Mouse (Mus musculus): ENCODE results near the gene Galnt9. TPM values are rescaled to one million over a fixed set of nuclear protein-coding genes. Genes with fewer than 3 reads are reported as not detected.

Gene Galnt9
- 0.05 and 0.33 TPM in 2 replicates for polyA plus RNA-seq (2015; fragmentation: Nextera tagmentation; extraction: Ambion mirVana)

DNA sequence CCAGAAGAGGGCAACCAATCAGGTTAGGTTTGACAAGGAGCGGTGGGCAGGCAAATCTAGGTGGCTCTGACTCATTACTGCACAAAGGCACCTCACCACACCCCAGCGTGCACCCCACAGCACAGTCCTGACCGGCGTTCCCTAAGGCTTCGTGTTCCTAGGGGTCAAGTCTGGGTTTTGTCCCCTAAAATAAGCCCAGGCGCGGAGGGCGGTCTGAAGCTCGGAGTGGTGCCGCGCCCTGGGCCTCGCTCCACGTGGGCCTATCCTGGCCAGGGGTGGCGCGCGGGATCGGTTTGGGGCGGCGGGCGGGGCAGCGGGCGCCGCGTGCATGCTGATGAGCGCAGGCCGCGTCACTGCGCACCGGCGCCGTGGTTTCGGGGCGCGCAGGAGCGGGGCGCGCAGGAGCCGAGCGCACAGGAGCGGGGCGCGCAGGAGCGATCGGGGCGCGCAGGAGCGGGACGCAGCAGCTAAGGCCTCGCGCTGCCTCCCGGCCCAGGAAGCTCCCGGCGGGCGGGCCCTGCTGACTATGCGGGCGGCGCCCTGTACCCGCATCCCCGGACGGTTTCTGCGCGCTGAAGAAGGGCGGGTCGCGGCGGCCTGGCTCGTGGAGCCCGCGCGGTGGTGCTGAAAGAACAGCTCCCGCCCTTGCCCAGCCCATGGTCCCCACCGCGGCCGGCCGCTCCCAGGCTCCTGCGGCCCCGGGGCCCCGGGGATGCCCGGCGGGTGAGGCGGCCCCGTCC lies at the start of gene Galnt9:
Galnt9 (plus strand) TSS at position 405 of the 740 bp plus-strand sequence.
- Histone ChIP-seq H3K9me3 (replicated peaks) (no peaks in the 10 kb centered on the region), H3K4me1 (replicated peaks) (peaks cover 5% of the 10 kb centered on the region), H3K9ac (no peak within 1 kb of the TSS), H3K4me3 (peak within 1 kb of the TSS; percentile 41), H3K27me3 (peaks cover 92% of the 10 kb centered on the region), H3K4me2 (peak within 1 kb of the TSS; percentile 64), H3K36me3 (no peaks in the 10 kb centered on the region), H3K27ac (no peak within 1 kb of the TSS)
- under 1% methylated on average over 71 of the region's 82 CpGs for WGBS
- ATAC-seq (replicated peaks; ENCODE audit: insufficient number of reproducible peaks, insufficient read depth, low FRiP score, low read depth) = peak; percentile 70; the same call in 1 of the 2 replicates

DNA sequence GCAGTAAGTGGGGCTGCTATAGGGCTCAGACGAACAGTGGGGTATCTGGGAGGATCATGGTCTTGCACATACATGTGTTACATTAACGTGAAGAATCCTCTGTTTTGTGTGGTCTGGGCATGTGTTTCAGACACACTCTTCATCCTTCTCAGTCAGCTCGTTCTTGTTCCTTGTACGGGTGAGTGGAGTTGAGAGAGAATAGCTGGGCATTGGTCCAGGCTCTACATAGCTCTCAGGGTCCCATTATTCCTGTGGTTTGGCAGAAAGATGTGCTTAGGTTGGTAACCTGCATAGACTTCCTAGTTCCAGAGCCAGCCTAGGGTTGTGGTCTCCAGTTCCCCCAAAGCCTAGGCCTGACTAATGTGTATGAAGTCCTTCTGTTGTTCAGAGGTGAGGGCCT lies 49.8 kb upstream of the Galnt9 start:
- Histone ChIP-seq H3K9ac (no peak overlapping the region), H3K27ac (no peak overlapping the region), H3K36me3 (no peaks in the 10 kb centered on the region), H3K4me2 (no peak overlapping the region), H3K4me1 (replicated peaks) (no peaks in the 10 kb centered on the region), H3K4me3 (no peak overlapping the region), H3K9me3 (replicated peaks) (no peaks in the 10 kb centered on the region), H3K27me3 (peaks cover 35% of the 10 kb centered on the region)
- no peak for ATAC-seq (replicated peaks; ENCODE audit: insufficient number of reproducible peaks, insufficient read depth, low FRiP score, low read depth)
- WGBS = 53% methylated on average over 4 of the region's 4 CpGs

DNA sequence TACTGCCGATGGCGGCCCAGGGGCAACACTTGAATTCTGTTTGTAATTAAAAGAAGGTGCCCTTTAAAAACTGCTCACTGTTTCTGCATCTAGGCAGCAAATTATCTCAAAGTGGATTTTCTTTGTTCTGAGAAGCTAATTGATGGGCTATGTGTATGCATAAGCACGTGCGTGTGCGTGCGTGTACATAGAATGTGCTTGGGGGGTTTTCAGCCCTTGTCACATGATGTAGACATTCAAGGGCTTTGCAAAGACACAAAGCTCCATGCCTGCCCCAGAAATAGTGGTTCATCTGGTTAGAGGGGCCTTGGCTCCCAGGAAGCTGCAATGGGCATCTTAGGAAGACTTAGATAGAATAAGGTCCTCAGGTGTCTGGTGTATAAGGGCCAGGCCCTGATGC lies 49.1 kb upstream of the Galnt9 start:
- H3K27ac ChIP-seq = no peak overlapping the region
- no peaks in the 10 kb centered on the region for H3K36me3 ChIP-seq
- no peaks in the 10 kb centered on the region for H3K4me1 ChIP-seq (replicated peaks)
- no peak overlapping the region for H3K4me3 ChIP-seq
- ATAC-seq (replicated peaks; ENCODE audit: insufficient number of reproducible peaks, insufficient read depth, low FRiP score, low read depth) = no peak
- peaks cover 35% of the 10 kb centered on the region for H3K27me3 ChIP-seq
- no peaks in the 10 kb centered on the region for H3K9me3 ChIP-seq (replicated peaks)
- 92% methylated on average over 6 of the region's 6 CpGs for WGBS
- H3K9ac ChIP-seq = no peak overlapping the region
- H3K4me2 ChIP-seq = no peak overlapping the region

DNA sequence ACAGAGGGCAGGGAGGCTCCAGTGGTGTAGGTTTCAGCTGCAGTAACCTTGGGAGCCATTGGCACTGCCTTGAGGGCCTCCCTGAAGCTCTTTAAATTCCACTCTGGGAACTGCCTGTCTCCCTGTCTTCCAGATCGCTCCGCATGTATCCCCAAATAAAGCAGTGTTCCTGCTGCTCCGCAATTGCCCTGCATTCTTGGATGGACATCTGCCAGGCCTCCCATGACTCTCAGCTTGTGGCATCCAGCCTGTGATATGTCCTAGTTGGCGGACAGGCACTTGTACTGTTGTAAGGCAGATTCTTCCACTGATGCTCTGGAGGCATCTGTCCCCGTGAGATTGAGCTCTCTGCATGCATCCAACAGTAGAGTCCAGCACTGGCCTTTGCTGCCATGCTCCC lies 46.6 kb upstream of the Galnt9 start:
- 47% methylated on average over 5 of the region's 5 CpGs for WGBS

DNA sequence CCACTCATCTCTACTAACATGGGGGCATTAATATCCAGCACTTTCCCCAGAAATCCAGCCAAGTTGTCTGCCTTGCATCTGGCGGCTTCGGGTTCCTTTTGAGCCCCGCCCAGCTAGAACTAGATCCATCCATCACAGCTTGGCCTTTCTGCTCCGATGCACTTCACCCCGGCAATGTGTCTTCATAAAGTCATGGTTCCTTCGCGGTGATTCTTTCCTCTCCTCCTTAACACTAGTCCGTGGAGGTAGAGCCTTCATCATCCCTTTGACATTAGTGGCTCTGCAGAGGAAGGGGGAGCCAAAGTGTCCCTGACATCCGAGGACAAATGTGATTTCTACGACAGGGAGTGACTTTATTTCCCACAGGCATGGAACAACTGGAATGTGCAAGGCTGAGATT lies 46.1 kb upstream of the Galnt9 start:
- 52% methylated on average over 10 of the region's 10 CpGs for WGBS
- no peak overlapping the region for H3K9ac ChIP-seq
- no peak for ATAC-seq (replicated peaks; ENCODE audit: insufficient number of reproducible peaks, insufficient read depth, low FRiP score, low read depth)

More for the DNA sequence above, 46.6 kb upstream of the Galnt9 start:
- Histone ChIP-seq H3K9me3 (replicated peaks) (no peaks in the 10 kb centered on the region), H3K4me3 (no peak overlapping the region), H3K27ac (no peak overlapping the region), H3K4me2 (no peak overlapping the region), H3K36me3 (no peaks in the 10 kb centered on the region), H3K27me3 (peaks cover 33% of the 10 kb centered on the region), H3K4me1 (replicated peaks) (no peaks in the 10 kb centered on the region), H3K9ac (no peak overlapping the region)
- no peak for ATAC-seq (replicated peaks; ENCODE audit: insufficient number of reproducible peaks, insufficient read depth, low FRiP score, low read depth)

DNA sequence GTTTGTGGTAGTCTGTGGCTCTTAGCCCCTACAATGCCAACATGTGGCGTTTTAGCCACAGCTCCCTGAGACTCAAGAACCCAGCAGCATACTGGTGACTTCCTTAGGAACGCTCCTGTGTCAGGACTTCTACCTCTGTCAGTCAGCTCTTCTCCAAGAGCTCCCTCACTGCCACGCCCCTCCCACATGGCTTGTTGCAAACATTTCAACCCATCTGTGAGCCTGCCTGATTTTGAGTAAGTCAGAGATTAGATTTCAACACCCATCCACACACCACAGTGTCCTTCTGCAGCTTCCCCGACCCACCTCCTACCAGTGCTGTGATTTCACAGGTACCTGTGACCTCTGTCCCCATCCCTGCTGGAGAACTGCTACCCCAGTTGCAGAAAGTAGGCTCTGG lies 43.9 kb upstream of the Galnt9 start:
- H3K9me3 ChIP-seq (replicated peaks) = no peaks in the 10 kb centered on the region
- H3K4me1 ChIP-seq (replicated peaks) = no peaks in the 10 kb centered on the region
- H3K27me3 ChIP-seq = peaks cover 33% of the 10 kb centered on the region
- no peak overlapping the region for H3K4me3 ChIP-seq
- WGBS = 26% methylated on average over 4 of the region's 4 CpGs
- no peak overlapping the region for H3K9ac ChIP-seq
- H3K27ac ChIP-seq = no peak overlapping the region
- no peaks in the 10 kb centered on the region for H3K36me3 ChIP-seq
- ATAC-seq (replicated peaks; ENCODE audit: insufficient number of reproducible peaks, insufficient read depth, low FRiP score, low read depth) = no peak
- no peak overlapping the region for H3K4me2 ChIP-seq

More for the DNA sequence above, 46.1 kb upstream of the Galnt9 start:
- Histone ChIP-seq H3K27ac (no peak overlapping the region), H3K4me1 (replicated peaks) (no peaks in the 10 kb centered on the region), H3K4me2 (no peak overlapping the region), H3K27me3 (peaks cover 33% of the 10 kb centered on the region), H3K4me3 (no peak overlapping the region), H3K36me3 (no peaks in the 10 kb centered on the region), H3K9me3 (replicated peaks) (no peaks in the 10 kb centered on the region)

DNA sequence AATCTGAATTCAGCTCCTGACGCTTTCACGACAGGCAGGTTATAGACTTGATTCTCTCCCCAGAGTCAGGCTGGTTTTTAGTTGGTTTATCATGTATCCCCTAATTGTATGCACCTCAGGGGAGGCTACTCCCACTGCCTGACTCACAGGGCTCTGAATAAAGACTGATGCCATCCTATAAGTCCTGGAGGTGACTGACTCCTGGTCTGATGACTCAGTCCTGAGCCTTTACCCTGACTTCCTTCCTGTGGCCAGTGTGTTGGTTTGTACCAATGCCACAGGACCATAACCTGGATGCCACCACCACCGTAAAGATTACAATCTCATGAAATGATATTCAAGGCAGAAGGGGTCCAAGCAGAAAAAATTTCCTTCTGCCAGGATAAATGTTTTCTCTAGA lies 40.8 kb upstream of the Galnt9 start:
- WGBS = 87% methylated on average over 3 of the region's 3 CpGs
- no peak overlapping the region for H3K27ac ChIP-seq
- peaks cover 10% of the 10 kb centered on the region for H3K27me3 ChIP-seq
- no peaks in the 10 kb centered on the region for H3K36me3 ChIP-seq
- H3K4me3 ChIP-seq = no peak overlapping the region
- no peaks in the 10 kb centered on the region for H3K9me3 ChIP-seq (replicated peaks)
- no peak for ATAC-seq (replicated peaks; ENCODE audit: insufficient number of reproducible peaks, insufficient read depth, low FRiP score, low read depth)
- H3K4me2 ChIP-seq = no peak overlapping the region
- 0 out of 2 replicates have a peak, but pooled peaks cover 4% of the 10 kb centered on the region for H3K4me1 ChIP-seq (replicated peaks)
- H3K9ac ChIP-seq = no peak overlapping the region

DNA sequence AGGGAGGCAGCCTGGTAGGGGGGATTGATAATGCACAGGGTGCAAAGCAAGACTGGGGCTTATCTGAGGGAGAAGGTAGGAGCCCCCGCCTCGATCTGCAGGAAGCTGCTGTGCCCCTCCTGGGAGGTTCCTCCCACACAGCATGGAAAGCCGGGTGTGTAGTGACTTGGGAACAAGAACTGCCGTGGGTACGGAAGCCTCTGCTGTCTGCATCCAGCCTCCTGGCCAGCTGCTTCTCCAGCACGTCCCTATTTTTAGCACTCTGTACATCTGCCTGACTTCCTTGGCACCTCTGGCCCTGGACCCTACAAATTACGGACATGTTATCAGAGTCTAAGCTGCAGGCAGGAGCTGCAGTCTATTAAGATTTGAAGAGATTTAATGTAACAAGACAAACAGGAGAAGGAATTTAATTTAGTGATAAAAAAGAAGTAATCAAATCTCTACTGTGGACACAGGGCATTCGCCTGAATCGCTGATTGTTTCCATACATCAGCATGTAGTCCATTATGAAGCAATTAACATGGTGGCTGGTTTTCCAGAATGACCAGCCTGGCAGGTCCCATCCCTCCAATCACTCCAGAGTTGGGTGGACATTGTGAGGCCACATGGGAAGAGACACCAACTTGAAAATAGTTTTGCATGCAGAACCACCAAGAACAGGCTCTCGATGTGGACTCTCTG lies 38.4 kb upstream of the Galnt9 start:
- Histone ChIP-seq H3K9ac (no peak overlapping the region), H3K27me3 (no peaks in the 10 kb centered on the region), H3K4me1 (replicated peaks) (0 out of 2 replicates have a peak, but pooled peaks cover 4% of the 10 kb centered on the region), H3K27ac (no peak overlapping the region), H3K4me3 (no peak overlapping the region), H3K36me3 (no peaks in the 10 kb centered on the region), H3K4me2 (no peak overlapping the region), H3K9me3 (replicated peaks) (no peaks in the 10 kb centered on the region)
- WGBS = 33% methylated on average over 10 of the region's 10 CpGs
- no peak for ATAC-seq (replicated peaks; ENCODE audit: insufficient number of reproducible peaks, insufficient read depth, low FRiP score, low read depth)

DNA sequence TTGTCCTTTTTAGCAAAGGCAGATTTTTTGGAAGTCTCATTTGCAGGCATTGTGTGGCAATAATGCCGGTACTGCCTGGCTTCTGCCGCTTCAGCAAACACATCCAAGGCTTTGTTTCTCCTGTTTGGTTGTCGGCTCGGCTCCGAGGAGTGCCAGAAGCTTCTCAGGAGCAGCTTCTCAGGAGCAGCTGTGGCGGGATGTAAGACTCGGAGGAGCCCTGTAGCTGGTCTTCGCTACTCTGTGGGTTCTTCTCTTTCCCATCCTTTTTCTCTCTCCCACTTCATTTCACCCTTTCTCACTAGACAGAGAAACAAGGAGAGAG lies 37.9 kb upstream of the Galnt9 start:
- WGBS = 72% methylated on average over 8 of the region's 8 CpGs
- Histone ChIP-seq H3K27me3 (no peaks in the 10 kb centered on the region), H3K9ac (no peak overlapping the region), H3K4me2 (no peak overlapping the region), H3K9me3 (replicated peaks) (no peaks in the 10 kb centered on the region), H3K27ac (no peak overlapping the region), H3K4me3 (no peak overlapping the region), H3K4me1 (replicated peaks) (0 out of 2 replicates have a peak, but pooled peaks cover 4% of the 10 kb centered on the region), H3K36me3 (no peaks in the 10 kb centered on the region)
- ATAC-seq (replicated peaks; ENCODE audit: insufficient number of reproducible peaks, insufficient read depth, low FRiP score, low read depth) = no peak

DNA sequence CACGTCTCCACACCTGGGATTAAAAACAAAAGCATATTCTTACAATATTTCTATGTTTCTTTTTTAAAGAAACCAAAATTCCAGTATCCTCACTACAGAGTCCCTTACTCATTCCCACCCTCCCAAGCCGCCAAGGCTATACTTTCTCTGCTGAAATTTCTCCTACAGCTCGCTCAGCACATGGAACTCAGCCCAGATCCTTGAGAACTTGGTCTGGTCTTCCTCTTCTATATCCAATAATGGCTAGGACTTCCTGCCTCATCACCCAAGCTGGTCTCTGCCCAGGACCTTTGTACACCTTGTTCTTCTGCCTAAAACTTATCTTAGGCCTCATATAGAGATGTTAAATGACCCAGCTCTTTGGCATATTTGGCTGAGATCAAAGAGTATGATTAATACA lies 37.3 kb upstream of the Galnt9 start:
- no peak for ATAC-seq (replicated peaks; ENCODE audit: insufficient number of reproducible peaks, insufficient read depth, low FRiP score, low read depth)
- Histone ChIP-seq H3K4me3 (no peak overlapping the region), H3K4me2 (no peak overlapping the region), H3K9me3 (replicated peaks) (no peaks in the 10 kb centered on the region), H3K27me3 (no peaks in the 10 kb centered on the region), H3K9ac (no peak overlapping the region), H3K4me1 (replicated peaks) (0 out of 2 replicates have a peak, but pooled peaks cover 4% of the 10 kb centered on the region), H3K27ac (no peak overlapping the region), H3K36me3 (no peaks in the 10 kb centered on the region)
- WGBS = 67% methylated on average over 3 of the region's 3 CpGs

DNA sequence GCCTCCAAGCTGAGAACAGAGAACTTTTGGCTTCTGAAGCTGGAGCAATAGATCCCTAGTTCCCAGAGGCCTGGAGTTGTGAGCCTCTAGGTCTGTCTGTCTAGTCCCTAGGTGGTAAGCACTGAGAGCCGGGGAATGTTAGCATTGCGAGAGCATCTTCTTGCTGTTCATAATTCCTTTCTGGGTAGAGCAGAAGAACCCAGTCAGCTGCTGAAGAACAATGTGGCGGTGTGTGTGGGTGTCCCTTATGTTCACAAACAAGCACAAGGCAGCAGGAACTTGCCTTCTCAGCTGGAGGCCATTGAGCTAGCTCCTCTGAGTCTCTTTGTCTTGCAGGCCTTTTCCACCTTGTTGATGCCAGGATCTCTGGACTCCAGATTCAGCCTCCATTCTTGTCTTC lies 36.2 kb upstream of the Galnt9 start:
- 80% methylated on average over 3 of the region's 3 CpGs for WGBS
- Histone ChIP-seq H3K27ac (no peak overlapping the region), H3K4me2 (no peak overlapping the region), H3K36me3 (no peaks in the 10 kb centered on the region), H3K4me1 (replicated peaks) (0 out of 2 replicates have a peak, but pooled peaks cover 4% of the 10 kb centered on the region), H3K27me3 (no peaks in the 10 kb centered on the region), H3K9me3 (replicated peaks) (no peaks in the 10 kb centered on the region), H3K4me3 (no peak overlapping the region), H3K9ac (no peak overlapping the region)
- ATAC-seq (replicated peaks; ENCODE audit: insufficient number of reproducible peaks, insufficient read depth, low FRiP score, low read depth) = no peak

Measured in heart, embryonic 15.5 days (tissue).